Mouse (Mus musculus) cortical plate, adult 2 months (tissue): ENCODE measurements around the gene Myl12a.

Experiments
- CTCF ChIP-seq: fragments of 200-500 bp; IDR thresholded peaks from 2 replicates; pipeline ENCODE4 v1.5.1; 2011; ENCODE audit warnings: mild to moderate bottlenecking, control low read depth, low read length; ENCODE audit not compliant: insufficient read depth; ENCODE audit errors: extremely low read depth
- POLR2A ChIP-seq: fragments of 200-500 bp; IDR thresholded peaks from 2 replicates; pipeline ENCODE4 v1.6.1; 2011; ENCODE audit warnings: mild to moderate bottlenecking, low read length, control low read depth; ENCODE audit not compliant: insufficient read depth; ENCODE audit errors: extremely low read depth

GRCm38 (mm10) chr17:70977799-70978198 is 24.9 kb downstream of the Myl12a start:
- TF ChIP-seq POLR2A (no peak), CTCF (no peak)
